Mouse (Mus musculus) thymus, adult 2 months (tissue): ENCODE measurements around the gene Mn1.

Experiments used
- CTCF ChIP-seq: fragments of 200-500 bp; IDR thresholded peaks from 2 replicates; pipeline ENCODE4 v1.5.1; 2012; ENCODE audit warnings: mild to moderate bottlenecking, control low read depth, low read length, moderate library complexity, borderline replicate concordance; ENCODE audit not compliant: control insufficient read depth, poor library complexity, insufficient read depth; ENCODE audit errors: extremely low read depth
- POLR2A ChIP-seq: fragments of 200-500 bp; IDR thresholded peaks from 2 replicates; pipeline ENCODE4 v1.6.1; 2012; ENCODE audit warnings: mild to moderate bottlenecking, low read length, control low read depth, moderate library complexity; ENCODE audit not compliant: control insufficient read depth, poor library complexity, insufficient read depth; ENCODE audit errors: extremely low read depth

DNA sequence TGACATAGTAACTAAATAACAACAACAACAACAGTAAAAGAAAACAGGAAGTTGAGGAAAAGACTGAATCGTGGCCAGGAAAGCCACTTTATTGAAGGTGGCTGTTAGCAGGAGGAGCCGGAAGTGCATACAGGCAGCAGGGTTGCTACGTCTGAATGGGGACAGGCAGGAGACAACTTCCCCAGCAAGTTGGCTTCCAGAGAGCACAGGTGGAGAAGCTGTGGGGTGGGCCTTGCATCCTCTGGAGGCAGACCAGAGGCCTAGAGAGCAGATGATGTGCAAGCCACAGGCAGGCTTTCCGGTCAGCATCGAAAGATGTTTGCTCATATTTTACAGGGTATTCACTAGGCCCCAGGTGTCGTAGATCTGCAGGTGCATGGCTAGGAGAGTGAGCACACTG is 88.7 kb downstream of the Mn1 start:
- TF ChIP-seq CTCF (no peak), POLR2A (no peak)
